ENCODE assay signal across 26 mouse cellular contexts in genomic region chr1:61933574-61933973, GRCm38 (mm10).
DNase-seq lines count a peak whose midpoint lies in the region; TF ChIP-seq lines count a peak whose summit lies in the region.
"Had no signal": no experiment of that assay in that cellular context is flagged by ENCODE, and none has a peak within 500 bp of the region (broad histone marks: within the 10 kb centered on the region; RNA-seq: fewer than 3 reads in every experiment).

No protein-coding gene starts in this region.

- H3K36me3 ChIP-seq in CH12.LX (replicated peaks in 1 of 2; ENCODE audit: control insufficient read depth in 1 of 2, insufficient read depth in 1 of 2, low read length in 1 of 2) = no peaks in the 10 kb centered on the region
- H3K36me3 ChIP-seq: embryonic facial prominence, embryonic 12.5 days; embryonic facial prominence, embryonic 15.5 days; G1E; heart, embryonic 10.5 days; heart, embryonic 13.5 days had no signal

- no peak overlapping the region for H3K4me3 ChIP-seq in CH12.LX (replicated peaks in 1 of 3; ENCODE audit: low read depth in 2 of 3, low read length in 2 of 3, poor library complexity in 1 of 3)
- H3K4me3 ChIP-seq: embryonic facial prominence, embryonic 12.5 days; embryonic facial prominence, embryonic 15.5 days; heart, adult 2 months; heart, embryonic 10.5 days; heart, embryonic 13.5 days had no signal

- H3K79me2 ChIP-seq in CH12.LX (replicated peaks; ENCODE audit: control insufficient read depth, extremely low read depth, insufficient read depth, poor library complexity, severe bottlenecking) = no peaks in the 10 kb centered on the region

- DNase-seq in lung, postnatal 36 days = peak; percentile 10
- DNase-seq in lung, postnatal 10 days = no peak
- peak; percentile 76 for DNase-seq in CH12.LX (ENCODE audit: extremely low read depth)
- peak; percentile 10 for DNase-seq in brain, adult 2 months (ENCODE audit: low read depth, low spot score)
- peak; percentile 10 for DNase-seq in telencephalon, adult 2 months (ENCODE audit: low read depth, low spot score)
- DNase-seq in cerebellum, adult 9-11 months = no peak
- DNase-seq in kidney, adult 18-20 months = no peak
- DNase-seq: adrenal gland, adult 2 months; adrenal gland, postnatal 14 days; cerebellum, adult 11-12 months; cerebellum, adult 8-10 months; cerebellum, postnatal 14 days; forebrain, postnatal 0 days; gastrocnemius, postnatal 10 days; gastrocnemius, postnatal 36 days; heart, adult 2 months; heart, postnatal 14 days; heart, postnatal 4 days had no signal

- TF ChIP-seq RAD21 in CH12.LX (IDR thresholded peaks at IDR 0.05; ENCODE audit: low read depth, low read length) = no peak

- H3K4me1 ChIP-seq in CH12.LX (ENCODE audit: control insufficient read depth in 1 of 2, insufficient read depth in 2 of 2) = peaks cover 0 to 29% of the 10 kb centered on the region in 2 experiments; a peak in 2 of 4 replicates
- H3K4me1 ChIP-seq: heart, embryonic 10.5 days; heart, embryonic 13.5 days had no signal

- dilution Hi-C loops in CH12.LX (cut with MboI; ENCODE audit: extremely low pct_ligation_motif_present, extremely low pct_unique_long_range_greater_than_20kb, low sequenced_read_pairs) = no loop called here

- H3K9ac ChIP-seq in CH12.LX (ENCODE audit: insufficient read depth, low read depth) = no peak overlapping the region
- H3K9ac ChIP-seq: embryonic facial prominence, embryonic 12.5 days; embryonic facial prominence, embryonic 15.5 days; forebrain, postnatal 0 days; heart, embryonic 13.5 days; hindbrain, embryonic 14.5 days had no signal

- TF ChIP-seq EP300 in CH12.LX (IDR thresholded peaks at IDR 0.05; ENCODE audit: low read length) = peak; percentile 75

- H3K27ac ChIP-seq in CH12.LX (ENCODE audit: insufficient read depth, low read depth) = no peak overlapping the region
- H3K27ac ChIP-seq: embryonic facial prominence, embryonic 12.5 days; embryonic facial prominence, embryonic 15.5 days; heart, adult 2 months; heart, embryonic 10.5 days; heart, embryonic 13.5 days; hindbrain, embryonic 14.5 days; hindbrain, postnatal 0 days had no signal

- H3K4me2 ChIP-seq in CH12.LX (ENCODE audit: insufficient read depth, low read depth, poor library complexity, severe bottlenecking) = no peak overlapping the region
- H3K4me2 ChIP-seq: embryonic facial prominence, embryonic 12.5 days; embryonic facial prominence, embryonic 15.5 days; heart, embryonic 13.5 days; hindbrain, embryonic 14.5 days had no signal

- no peaks in the 10 kb centered on the region for H3K27me3 ChIP-seq in CH12.LX (replicated peaks)
- H3K27me3 ChIP-seq: embryonic facial prominence, embryonic 12.5 days; embryonic facial prominence, embryonic 15.5 days; heart, embryonic 13.5 days; Patski had no signal

- no peak for TF ChIP-seq POLR2A in CH12.LX (IDR thresholded peaks at IDR 0.05; ENCODE audit: low read depth, low read length)

- in situ Hi-C loops in CH12.LX (cut with MboI; ENCODE audit: low pct_ligation_motif_present, low pct_unique_long_range_greater_than_20kb, low sequenced_read_pairs) = loop anchor here (25.0 kb wide), 2 partner anchors 779 to 879 kb away; partner anchors contain the start of gene Nrp2

- no peaks in the 10 kb centered on the region for H3K9me3 ChIP-seq in CH12.LX (replicated peaks; ENCODE audit: low read length)
- H3K9me3 ChIP-seq: embryonic facial prominence, embryonic 12.5 days; embryonic facial prominence, embryonic 15.5 days; G1E; heart, embryonic 10.5 days; heart, embryonic 13.5 days had no signal

- TF ChIP-seq CTCF in CH12.LX (conservative IDR thresholded peaks at IDR 0.05 in 1 of 2, IDR thresholded peaks at IDR 0.05 in 1 of 2; ENCODE audit: low read depth in 2 of 2, low read length in 2 of 2) = no peak

TF ChIP-seq in CH12.LX, 34 proteins besides CTCF, POLR2A, EP300 and RAD21:
- TF ChIP-seq GABPA (IDR thresholded peaks at IDR 0.05; ENCODE audit: insufficient replicate concordance, low read depth, low read length) (no peak), BHLHE40 (IDR thresholded peaks at IDR 0.05; ENCODE audit: low read depth, low read length) (no peak), IRF4 (IDR thresholded peaks at IDR 0.05; ENCODE audit: low read depth, low read length) (peak; percentile 73), ETS1 (conservative IDR thresholded peaks at IDR 0.05; ENCODE audit: low read depth, low read length) (peak; percentile 45; the same call in 1 of the 2 replicates), USF2 (conservative IDR thresholded peaks at IDR 0.05; ENCODE audit: low read depth, low read length) (no peak), RCOR1 (conservative IDR thresholded peaks at IDR 0.05; ENCODE audit: low read depth, low read length) (no peak), POLR2AphosphoS2 (IDR thresholded peaks at IDR 0.05; ENCODE audit: low read depth, low read length) (no peak), MEF2A (IDR thresholded peaks at IDR 0.05; ENCODE audit: borderline replicate concordance, low read depth, low read length) (no peak), ZKSCAN1 (IDR thresholded peaks at IDR 0.05; ENCODE audit: borderline replicate concordance, low read depth, low read length) (no peak), MAFK (IDR thresholded peaks at IDR 0.05; ENCODE audit: insufficient replicate concordance, low read length) (no peak), JUND (conservative IDR thresholded peaks at IDR 0.05; ENCODE audit: low read depth, low read length) (peak; percentile 83), PAX5 (IDR thresholded peaks at IDR 0.05; ENCODE audit: low read length) (no peak), ZNF384 (IDR thresholded peaks at IDR 0.05; ENCODE audit: low read depth, low read length) (no peak), CHD2 (IDR thresholded peaks at IDR 0.05; ENCODE audit: low read length) (no peak), NELFE (IDR thresholded peaks at IDR 0.05; ENCODE audit: low read depth, low read length) (no peak), MXI1 (IDR thresholded peaks at IDR 0.05; ENCODE audit: low read depth, low read length) (no peak), ZMIZ1 (IDR thresholded peaks at IDR 0.05; ENCODE audit: low read depth, low read length) (no peak), CHD1 (IDR thresholded peaks at IDR 0.05; ENCODE audit: low read depth, low read length) (no peak), KAT2A (IDR thresholded peaks at IDR 0.05; ENCODE audit: insufficient replicate concordance, low read length) (no peak), E2F4 (IDR thresholded peaks at IDR 0.05; ENCODE audit: insufficient replicate concordance, low read depth, low read length) (no peak), NRF1 (IDR thresholded peaks at IDR 0.05; ENCODE audit: low read depth, low read length) (no peak), HCFC1 (IDR thresholded peaks at IDR 0.05; ENCODE audit: low read depth, low read length) (no peak), JUN (IDR thresholded peaks at IDR 0.05; ENCODE audit: insufficient read depth, low read depth, low read length) (peak; percentile 50), MYC (IDR thresholded peaks at IDR 0.05; ENCODE audit: low read depth, low read length) (no peak), SMC3 (IDR thresholded peaks at IDR 0.05; ENCODE audit: low read depth, low read length) (no peak), ZC3H11A (IDR thresholded peaks at IDR 0.05; ENCODE audit: low read depth, low read length) (no peak), TCF12 (IDR thresholded peaks at IDR 0.05; ENCODE audit: low read depth, low read length) (no peak), ELF1 (IDR thresholded peaks at IDR 0.05; ENCODE audit: low read depth, low read length) (no peak), MAZ (IDR thresholded peaks at IDR 0.05; ENCODE audit: low read depth, low read length) (no peak), UBTF (IDR thresholded peaks at IDR 0.05; ENCODE audit: low read depth, low read length) (no peak), MAX (IDR thresholded peaks at IDR 0.05; ENCODE audit: low read length) (peak; percentile 53; the same call in 1 of the 2 replicates), SIN3A (IDR thresholded peaks at IDR 0.05; ENCODE audit: low read length) (no peak), USF1 (IDR thresholded peaks at IDR 0.05; ENCODE audit: low read depth, low read length) (no peak), TBP (conservative IDR thresholded peaks at IDR 0.05; ENCODE audit: low read depth, low read length) (no peak)

Comparison
In these comparisons a context has a peak if more than half of its experiments do, and no peak if none do; other contexts are left out.
1. DNase-seq: peak in lung, postnatal 36 days (single experiment), CH12.LX (single experiment), brain, adult 2 months (single experiment) and telencephalon, adult 2 months (single experiment); none in lung, postnatal 10 days (single experiment), cerebellum, adult 9-11 months (single experiment) and kidney, adult 18-20 months (single experiment).